Mouse (Mus musculus): ENCODE data around the gene Gpm6a.
"Not testable (repeated sequence)": the region's sequence is repeated elsewhere in the genome, so short reads cannot be mapped to it uniquely, and the experiment has no call there.

Gpm6a gene

GRCm38 (mm10) chr8:55002946-55003345, 48.3 kb downstream of the Gpm6a start:
- no peak for DNase-seq (ENCODE audit: low read depth, low spot score)

GRCm38 (mm10) chr8:55012228-55012627, 57.6 kb downstream of the Gpm6a start:
- no peak for DNase-seq (ENCODE audit: low read depth, low spot score)

- DNase-seq (ENCODE audit: low read depth, low spot score), result no peak
Measured at GRCm38 (mm10) chr8:55017071-55017470, 62.4 kb downstream of the Gpm6a start.

- DNase-seq (ENCODE audit: low read depth, low spot score), result no peak
Measured at GRCm38 (mm10) chr8:55025851-55026660, 71.4 kb downstream of the Gpm6a start.

DNA sequence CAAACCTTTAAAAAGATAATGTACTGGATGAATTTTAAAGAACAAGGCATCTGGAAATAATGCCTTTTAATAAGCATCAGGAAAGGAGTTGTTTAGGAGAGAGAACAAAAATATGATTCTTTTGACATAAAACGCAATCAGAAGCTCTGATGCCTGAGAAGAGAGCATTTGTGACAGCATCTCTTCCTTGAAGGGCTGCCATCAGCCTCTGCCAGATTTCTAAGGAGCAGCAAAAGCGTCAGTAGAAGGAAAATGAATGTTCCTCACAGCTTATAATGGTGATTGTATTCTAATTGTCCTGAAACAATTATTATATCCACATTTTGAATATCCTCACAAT, 72.0 kb downstream of the Gpm6a start:
- DNase-seq (ENCODE audit: low read depth, low spot score), result no peak

DNA sequence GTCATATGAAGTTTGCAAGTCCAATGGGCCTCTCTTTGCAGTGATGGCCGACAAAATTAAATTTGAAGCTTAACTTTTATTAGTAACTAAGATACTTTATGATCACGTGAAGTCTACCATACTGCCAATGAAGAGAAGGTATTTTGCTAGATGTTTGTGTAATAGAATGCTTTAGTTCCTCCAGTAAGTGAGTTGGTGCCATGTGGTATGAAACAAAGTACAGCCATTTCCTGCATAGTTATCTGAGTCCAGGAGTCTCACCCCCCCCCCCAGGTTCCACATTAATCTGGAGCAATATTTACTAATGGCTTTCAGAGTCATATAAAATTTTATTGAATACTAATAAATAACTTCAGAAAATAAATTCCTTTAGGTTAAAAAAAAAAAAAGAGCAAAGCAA, 73.7 kb downstream of the Gpm6a start:
- DNase-seq (ENCODE audit: low read depth, low spot score), result no peak

- DNase-seq (ENCODE audit: low read depth, low spot score), result no peak
Measured at GRCm38 (mm10) chr8:55031099-55031498, 76.5 kb downstream of the Gpm6a start.

GRCm38 (mm10) chr8:55034309-55034708, 79.7 kb downstream of the Gpm6a start:
- DNase-seq (ENCODE audit: low read depth, low spot score), result no peak

DNA sequence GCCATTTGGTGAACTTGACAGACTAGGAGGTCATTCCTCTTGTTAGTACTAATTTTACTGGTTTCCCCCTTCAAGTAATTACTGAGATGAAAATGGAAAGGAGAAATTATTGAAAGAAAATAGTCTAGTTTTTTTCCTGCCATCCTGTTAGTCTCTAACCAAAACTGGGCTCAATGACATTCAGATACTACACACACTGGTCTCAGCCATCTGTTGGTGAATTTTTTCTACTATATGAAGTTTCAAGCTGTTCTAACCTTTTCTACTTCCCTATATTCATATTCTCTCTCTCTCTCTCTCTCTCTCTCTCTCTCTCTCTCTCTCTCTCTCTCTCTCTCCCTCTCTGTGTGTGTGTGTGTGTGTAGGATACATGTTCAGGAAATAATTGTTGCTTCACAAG, 80.8 kb downstream of the Gpm6a start:
- DNase-seq (ENCODE audit: low read depth, low spot score), result no peak

DNA sequence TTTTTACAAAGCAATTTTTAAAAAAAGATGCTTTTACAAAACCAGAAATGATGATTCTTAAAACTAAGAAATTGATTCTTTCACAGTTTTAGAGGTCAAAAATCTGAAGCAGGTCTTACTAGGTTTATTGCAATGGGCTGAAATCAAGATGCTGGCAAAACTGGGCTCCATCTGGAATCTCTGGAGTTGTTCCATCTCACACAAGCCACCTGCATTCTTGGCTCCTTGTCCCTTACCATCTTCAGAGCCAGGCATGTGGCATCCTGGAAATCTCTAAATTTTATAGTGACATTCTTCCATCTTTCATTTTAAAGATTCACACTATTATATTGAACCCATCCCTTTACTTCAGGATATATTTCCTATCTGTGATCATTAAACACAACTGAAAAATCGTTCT, 88.3 kb downstream of the Gpm6a start:
- no peak for DNase-seq (ENCODE audit: low read depth, low spot score)

- no peak for DNase-seq (ENCODE audit: low read depth, low spot score)
Measured at GRCm38 (mm10) chr8:55048396-55048795, 93.8 kb downstream of the Gpm6a start.

- no peak for DNase-seq (ENCODE audit: low read depth, low spot score)
Measured at GRCm38 (mm10) chr8:55049979-55050378, 95.3 kb downstream of the Gpm6a start.

- not testable (repeated sequence) for DNase-seq (ENCODE audit: low read depth, low spot score)
Measured at GRCm38 (mm10) chr8:55068811-55069210, 114.2 kb downstream of the Gpm6a start.

GRCm38 (mm10) chr8:55073481-55073880, 118.8 kb downstream of the Gpm6a start:
- no peak for DNase-seq (ENCODE audit: low read depth, low spot score)

DNA sequence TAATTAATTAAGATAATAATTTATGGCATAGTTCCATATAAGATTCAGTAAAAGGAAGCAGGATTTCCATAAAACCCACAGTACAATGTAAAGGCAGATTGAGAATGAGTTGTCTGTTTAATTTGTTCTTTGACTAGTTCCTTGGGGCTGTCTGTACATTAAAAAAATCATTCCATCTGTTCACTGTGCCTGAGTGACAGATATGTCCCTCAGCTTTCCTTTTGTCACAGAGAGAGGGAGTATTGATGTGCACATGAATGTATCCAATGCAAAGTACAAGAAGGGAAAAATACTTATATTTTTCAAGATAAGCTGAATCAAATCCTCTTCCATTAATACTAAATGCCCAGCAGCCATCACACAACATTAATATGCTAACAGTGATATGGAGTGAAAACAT, 147.6 kb downstream of the Gpm6a start:
- no peak for DNase-seq (ENCODE audit: low read depth, low spot score)

GRCm38 (mm10) chr8:55103065-55103464, 148.4 kb downstream of the Gpm6a start:
- DNase-seq (ENCODE audit: low read depth, low spot score), result no peak

- no peak for DNase-seq (ENCODE audit: low read depth, low spot score)
Measured at GRCm38 (mm10) chr8:55103891-55104481, 149.3 kb downstream of the Gpm6a start.
